Mouse (Mus musculus) lung, adult 18-20 months (tissue): ENCODE measurements at regions not wholly inside any gene's neighbourhood (a gene's known extent, or its start where the extent isn't known, plus 50 kb on each side); places are given as distances from the start of the nearest gene placed in this dataset.

ENCODE experiments used
- DNase-seq, 2 experiments: peaks; one replicate each; pipeline ENCODE4 v3.0.0; 2022; ENCODE audit warnings: mixed read lengths in 2 of 2

DNA sequence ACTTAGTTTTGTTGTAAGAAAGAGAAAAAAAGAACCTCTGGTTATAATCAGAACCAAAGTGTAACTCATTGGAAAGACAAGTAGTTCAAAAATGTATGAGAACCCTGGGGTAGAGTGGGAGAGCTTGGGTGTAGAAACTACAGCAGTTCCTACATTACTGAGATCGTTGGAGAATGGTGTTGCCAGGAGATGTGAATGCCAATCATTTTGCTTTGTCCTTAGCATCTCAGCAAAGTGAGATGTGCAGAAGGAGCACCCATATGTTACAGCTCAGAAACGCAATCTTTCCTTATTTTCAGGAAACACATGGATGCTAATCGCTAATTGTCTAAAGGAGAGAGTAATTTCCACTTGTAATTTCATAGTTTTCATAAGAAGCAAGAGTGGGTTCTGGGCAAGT, 286.2 kb upstream of the Mctp2 start:
- no peak for DNase-seq

DNA sequence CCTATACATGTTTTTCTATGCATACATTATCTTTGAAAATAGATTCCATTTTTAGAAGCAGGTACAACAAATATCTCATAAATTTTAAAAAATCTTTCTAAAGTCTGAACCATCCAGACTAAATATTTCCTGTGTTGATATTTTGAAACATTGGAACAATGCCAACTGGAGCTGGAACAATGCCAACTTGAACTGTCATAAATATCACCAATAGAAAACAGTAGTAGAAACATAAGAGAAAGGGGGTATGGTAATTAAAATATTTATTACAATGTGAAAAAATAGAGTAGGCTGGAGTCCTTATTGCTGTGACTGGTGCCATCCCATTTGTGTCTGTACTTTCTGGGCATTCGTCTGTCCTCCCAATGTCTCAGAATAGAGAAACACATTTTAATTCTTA, 286.9 kb upstream of the Mctp2 start:
- DNase-seq, result no peak

DNA sequence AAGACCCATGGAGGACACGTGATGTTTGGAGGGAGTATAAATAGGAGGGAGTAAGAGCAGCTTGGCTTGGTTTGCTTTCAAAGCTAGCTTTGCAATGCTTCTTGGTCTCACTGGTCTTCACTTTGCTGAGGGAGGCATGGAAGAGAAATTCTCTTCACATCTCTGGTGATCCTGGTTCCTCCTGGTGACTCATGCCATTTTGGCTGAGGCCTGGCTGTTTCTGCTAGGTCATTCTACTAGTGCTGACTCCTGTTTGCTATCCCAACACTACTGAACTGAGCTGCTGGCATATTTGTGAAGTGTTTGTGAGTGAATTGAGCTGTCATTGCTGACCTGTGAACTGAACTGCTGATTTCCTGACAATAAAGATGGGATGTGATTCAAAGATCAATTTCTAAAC, 288.3 kb upstream of the Mctp2 start:
- peak in 1 of 2 experiments; percentile 11 for DNase-seq

DNA sequence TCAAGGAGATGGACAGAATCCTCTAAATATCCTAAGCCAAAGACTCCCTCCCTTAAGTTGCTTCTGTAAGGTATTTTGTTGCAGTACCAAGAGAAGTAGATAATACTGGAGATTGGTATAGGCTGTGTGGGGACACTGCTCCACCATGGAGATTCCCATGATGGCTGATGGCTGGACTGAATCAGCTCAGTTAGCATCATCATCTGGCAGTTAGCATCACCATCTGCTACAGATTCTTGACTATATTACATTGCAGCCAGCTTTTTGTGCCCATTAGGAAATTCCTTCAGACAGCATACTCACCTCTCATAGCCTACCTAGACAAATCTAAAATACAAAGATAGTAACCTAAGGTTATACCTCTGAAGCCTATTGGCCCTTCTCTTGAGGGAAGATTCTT, 290.6 kb upstream of the Mctp2 start:
- DNase-seq, result no peak

DNA sequence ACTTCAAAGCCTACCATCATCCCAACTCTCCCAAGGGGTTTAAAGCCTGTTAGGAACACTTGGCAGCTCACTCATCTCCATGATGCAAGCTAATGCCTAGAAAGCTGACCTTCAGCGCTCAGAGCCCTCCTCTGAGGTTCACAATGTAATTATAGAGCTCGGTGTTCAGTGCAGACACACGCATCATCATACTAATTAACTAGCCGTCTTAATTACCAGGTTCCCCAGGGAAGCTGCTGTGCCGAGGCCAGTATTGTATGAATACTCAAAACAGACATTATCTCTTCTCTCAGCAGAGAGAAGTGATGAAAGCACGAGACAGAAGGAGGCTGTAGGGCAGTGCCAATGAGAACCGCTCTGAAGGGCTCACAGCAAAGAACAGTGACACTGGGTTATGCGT, 295.5 kb upstream of the Mctp2 start:
- no peak for DNase-seq

DNA sequence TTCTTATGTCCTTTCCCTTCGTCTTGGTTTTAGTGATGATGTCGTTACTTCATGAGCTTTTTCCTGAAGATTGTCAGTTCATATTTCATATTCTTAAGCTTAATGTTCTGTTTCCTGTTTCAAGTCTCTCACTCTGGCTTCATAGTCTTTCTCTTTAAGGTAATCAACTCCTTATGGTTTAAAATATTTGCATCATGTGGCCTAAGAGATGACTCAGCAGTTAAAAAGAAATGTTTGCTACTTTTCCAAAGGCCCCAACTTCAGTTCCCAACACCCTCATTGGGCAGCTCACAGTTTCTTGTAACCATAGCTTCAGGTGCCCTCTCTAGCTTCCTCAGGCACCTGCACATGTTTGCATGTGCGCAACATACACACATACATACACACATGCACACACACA, 303.4 kb upstream of the Mctp2 start:
- DNase-seq, result no peak

DNA sequence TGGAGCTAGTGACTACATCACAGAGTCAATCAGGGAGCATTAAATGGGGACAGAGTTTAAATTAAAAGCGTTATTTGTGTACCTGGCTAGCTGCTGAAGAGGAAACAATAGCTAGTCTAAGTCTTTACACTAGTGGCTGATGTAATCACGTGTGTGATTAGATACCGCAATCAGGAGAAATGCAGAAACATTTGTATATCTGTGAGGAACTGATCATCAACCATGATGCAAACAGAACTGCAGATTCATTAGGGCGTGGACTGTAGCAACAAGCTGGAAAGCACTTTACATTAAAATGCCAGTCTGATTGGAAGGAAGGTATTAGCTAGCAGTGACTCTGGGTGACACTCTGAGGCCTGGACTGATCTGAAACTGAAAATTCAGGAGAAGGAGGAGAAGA, 308.8 kb upstream of the Mctp2 start:
- no peak for DNase-seq

DNA sequence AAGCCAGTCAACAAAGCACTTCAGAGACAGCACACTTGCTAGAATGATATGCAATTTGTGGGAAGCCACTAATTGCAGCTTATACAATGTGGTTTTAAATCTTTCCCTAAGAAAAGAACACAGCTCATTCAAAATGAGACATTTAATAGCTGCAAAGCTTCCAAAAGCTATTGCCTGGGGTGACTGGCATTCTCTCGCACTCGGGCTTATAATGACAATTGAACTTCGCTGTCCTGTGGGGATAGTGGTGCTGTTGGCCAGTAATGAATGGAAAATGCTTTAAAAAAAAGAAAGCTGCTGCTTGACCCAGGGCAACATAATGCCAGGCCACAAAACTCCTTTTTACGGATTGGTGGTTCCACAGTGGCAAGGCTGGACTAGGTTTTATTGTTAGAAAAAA, 321.0 kb upstream of the Mctp2 start:
- no peak for DNase-seq

DNA sequence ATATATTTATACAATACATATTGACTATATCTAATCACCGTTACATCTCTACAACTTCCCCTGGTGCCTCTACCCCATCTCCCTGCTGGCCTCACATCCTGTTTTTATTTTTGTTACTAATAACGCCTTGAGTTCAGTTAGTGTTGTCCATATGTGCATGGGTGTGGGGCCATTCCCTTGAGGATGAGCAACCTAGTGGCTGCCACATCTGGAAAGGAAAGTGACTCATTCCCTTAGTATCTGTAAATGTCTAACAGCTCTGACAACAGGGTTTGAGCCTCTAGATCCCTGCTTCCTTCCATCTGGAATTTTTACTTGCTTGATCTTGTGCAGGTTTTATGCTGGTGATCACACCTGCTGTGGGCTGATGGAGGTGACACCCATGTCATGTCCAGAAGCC, 333.2 kb upstream of the Mctp2 start:
- DNase-seq, result no peak

DNA sequence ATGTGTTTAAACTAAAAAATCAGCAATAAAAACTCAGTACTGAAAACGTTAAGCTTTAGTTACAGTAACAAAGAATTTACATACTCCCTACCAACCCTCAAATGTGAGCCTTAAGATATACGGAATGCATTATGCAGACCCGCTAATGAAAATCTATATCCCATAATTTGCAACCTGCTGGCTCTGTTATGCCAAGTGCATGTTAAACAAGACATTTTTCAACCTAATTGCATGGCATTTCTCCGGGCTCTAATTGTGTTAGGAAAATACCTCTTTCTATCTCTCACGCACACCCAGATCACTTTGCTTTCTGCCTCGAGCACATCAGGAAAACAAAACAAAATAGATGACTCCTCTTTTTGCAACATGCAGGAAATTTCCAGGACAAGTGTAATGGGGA, 368.6 kb upstream of the Mctp2 start:
- DNase-seq, result no peak

DNA sequence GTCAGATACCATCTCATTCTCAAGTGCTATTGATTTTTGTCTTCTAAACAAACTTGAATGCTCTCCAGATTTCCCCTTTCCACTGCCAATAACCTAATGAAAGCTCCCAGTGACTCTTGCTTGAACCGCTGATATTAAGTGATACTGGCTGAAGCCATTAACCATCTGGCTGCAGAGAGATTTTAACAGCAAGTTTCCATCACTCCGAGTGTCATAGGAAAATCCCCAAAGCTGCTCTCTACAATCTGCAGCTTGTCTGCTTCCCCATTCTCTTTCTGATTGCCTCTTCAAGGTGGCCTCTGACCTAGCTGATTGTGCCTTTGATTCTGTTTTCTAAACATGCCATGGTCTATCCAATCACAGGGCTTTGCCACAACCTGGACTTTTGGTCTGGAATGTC, 379.4 kb upstream of the Mctp2 start:
- peak in 1 of 2 experiments; percentile 3 for DNase-seq

DNA sequence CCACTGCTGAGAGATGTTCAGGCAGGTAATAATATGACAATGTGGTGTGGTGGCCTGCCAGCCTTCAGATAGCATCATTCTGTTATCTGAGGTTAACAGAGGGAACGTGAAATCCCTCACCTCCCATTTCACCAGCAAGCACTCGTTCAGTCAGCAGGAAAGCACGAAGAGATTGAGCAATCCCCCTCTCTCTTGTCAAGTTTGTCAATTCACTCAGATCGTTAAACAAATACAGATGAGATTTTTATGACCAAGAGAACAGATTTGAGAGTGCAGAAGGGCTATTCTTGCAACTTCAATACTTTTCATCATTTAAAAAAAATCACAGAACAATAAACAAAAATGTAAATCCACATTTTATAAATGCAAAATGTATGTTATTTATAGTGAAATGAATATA, 380.9 kb upstream of the Mctp2 start:
- peak in 1 of 2 experiments; percentile 20 for DNase-seq

DNA sequence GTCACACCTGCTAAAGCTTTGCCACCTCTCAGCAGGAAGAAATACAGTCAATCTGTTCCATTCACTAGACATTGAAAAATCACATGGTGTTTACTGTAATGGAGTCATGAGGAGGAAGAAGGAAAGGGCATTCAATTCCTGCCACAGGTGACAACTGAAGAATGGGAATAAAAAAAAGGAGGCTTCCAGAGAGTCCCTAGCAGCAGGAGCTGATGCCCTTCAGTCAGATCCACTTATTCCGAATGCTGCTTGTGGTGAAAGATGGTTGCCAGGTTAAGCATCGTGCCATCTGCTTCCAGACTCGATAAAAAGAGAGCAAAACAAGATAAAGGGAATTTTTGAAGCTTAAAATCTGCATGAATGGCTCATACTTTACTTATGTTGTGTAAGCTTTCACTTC, 385.0 kb upstream of the Mctp2 start:
- no peak for DNase-seq

DNA sequence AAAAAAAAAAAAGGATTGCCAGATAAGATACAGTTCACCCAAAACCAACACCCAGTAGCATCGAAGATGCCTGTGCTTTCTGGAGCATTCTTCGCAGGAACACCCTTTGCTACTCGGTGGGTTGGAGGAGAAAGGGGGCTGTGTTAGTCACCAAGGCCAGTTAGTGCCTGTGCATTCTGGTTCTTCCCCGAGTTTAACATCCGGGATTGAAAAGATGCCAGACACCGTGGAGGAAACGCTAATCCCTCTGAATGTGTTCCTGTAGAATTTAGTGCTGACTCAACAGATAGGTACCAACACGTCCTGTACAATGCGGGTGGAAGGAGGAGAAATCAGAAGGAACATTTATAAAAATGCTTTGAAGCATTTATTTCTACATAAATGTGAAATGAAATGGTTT, 385.5 kb upstream of the Mctp2 start:
- no peak for DNase-seq

DNA sequence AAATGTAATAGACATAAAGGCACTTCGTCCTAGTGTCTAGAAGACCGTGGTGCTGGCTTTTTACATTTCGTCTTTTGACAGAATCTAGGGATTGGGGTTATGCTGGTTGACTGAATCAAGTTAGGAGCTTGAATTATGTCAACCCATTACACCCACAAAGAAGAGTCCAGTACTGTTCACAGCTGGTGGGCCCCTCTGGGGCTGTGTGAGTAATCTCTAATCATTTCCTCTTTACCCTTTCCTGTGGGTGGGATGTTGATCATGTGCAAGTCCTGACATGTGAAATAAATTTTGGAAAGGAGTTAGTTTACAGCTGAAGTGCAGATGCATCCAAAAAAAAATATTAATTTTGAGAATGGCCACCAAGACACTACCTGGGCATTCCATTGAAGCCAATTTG, 390.3 kb upstream of the Mctp2 start:
- DNase-seq, result no peak

DNA sequence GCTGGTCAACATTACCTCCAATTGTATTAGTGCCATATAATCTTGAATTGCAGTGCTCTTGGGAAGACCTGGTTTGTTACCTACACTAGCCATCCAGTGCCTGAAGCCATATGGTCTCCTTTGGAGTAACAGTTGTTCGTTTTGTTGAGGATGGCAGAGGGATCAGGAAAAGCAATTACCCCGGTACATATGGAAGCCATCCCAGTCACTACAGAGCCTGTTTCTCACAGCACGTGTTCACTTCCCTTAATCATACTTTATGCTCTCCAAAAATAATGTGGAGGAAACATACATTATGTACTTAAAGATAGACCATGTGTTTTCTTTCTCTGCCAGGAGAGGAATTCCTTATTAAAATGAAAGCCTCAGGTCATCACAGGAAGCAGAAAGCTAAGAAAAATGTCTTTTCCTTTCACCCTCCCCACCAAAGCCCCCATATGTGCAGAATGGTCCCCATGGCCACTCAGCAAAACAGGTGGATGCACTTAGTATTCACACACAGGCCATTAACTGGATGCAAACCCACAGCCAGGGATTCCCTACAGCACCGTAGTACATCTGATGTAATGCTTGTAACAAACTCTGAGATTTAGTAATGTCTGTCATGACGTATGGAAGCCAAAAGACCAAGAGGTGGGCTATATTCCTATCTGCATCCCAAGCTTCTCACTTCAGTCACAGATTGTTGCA, 397.4 kb upstream of the Mctp2 start:
- DNase-seq, result no peak

DNA sequence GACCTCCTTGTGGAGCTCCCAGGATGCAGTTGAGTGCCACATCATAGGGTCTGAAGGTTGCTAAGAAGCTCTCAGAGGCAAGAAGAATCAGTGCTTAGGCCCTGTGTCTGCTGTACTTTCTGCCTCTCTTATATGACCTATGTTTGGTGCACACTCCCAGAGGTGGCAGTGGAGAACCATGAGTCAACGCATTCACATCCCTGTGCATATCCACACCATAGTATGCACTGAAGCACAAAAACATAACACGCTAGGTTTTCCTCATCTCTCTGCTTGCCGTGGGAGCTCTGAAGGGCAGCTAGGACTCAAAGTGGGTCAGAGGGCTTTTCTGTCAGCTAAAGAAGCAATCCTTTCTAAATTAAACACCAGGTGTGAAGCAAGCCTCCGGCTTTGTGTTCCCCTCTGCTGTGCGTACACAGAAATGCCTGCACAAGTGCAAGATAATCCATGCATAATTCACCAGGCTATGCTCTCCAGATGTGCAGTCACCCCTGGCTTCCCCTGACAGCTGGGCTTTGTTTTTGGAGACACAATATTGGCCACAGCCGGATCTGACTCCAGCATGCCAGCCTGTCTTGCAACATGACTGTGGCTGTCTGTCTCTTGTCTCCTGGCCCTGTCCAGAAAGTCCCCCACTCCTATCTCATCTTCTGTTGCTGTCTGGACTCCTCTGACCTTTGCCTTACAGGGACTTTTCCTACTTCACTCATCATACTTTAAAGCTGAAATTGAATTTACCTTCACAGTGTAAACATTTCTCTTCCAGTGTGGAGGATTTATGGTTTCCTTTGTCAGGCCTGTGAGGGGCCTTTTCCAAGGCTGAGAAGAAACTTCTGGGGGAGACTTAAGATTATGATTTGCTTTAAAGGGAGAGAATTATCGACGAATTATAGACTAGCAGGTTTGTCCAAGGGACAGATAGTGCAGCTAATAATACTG, 405.1 kb upstream of the Mctp2 start:
- peak in 1 of 2 experiments; percentile 13 for DNase-seq

DNA sequence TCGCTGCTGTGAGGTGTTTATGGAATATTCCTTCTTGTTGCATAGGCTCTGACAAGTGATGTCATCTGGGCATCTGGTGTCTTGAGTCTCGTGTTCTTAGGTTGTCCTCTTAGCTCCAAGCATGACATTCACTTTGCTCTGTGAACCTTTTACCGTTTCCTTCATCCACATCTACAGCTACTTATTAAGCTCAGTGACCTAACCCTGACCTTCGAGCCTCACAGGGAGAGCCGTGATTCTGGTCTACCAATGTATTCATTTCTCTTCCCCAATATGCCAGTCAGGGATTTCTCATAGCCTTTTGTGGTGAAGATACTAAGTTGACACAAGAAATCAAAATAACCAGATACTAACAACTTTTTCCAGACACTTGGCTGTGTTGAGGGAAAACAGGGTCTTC, 409.0 kb upstream of the Mctp2 start:
- no peak for DNase-seq

DNA sequence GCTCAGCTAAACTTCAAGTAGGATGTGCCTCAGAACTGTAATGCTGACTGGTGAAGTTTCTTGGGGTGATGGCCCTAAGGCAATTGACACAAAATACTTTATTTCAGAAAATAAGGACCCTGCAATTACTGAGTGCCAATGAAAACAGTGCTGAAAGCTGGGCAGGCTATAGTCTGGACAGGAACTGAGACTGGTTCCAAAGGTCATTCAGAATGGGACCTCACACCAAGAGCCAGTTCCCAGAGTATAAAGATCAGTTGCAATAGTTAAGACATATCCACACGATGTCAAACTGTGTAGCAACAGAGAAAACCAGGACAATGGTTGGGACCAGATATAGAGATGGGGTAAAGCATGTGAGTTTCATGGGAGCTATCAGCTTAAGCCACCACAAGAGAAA, 409.6 kb upstream of the Mctp2 start:
- no peak for DNase-seq

DNA sequence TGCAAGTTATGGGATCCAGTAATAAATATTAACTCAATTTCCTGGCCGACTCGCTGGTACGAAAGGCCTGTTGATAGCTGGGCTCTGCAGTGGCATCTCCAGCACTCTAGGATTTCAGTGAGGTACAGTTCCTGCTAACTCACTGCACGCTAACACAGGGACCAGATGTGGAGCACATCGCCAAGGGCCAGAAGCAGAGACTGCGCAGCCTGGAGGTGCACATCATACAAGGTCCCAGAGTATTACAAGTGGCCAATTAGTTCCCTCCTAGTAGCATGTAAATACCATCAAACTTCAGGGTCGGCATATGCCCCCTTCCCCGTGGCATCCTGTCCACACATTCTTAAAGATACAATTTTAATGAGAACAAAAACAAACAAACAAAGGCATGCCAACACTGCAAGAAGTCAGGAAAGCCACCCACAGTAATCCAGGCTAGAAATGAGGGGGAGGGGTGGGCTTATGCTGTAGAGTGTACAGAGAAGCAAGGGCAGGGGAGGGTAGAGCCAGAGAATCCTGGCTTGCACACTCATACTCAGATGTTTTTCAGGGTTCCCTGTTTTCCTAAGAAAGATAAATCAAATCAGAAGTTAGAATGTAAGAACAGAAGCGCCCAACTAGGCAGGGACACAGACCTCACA, 419.9 kb upstream of the Mctp2 start:
- no peak for DNase-seq

DNA sequence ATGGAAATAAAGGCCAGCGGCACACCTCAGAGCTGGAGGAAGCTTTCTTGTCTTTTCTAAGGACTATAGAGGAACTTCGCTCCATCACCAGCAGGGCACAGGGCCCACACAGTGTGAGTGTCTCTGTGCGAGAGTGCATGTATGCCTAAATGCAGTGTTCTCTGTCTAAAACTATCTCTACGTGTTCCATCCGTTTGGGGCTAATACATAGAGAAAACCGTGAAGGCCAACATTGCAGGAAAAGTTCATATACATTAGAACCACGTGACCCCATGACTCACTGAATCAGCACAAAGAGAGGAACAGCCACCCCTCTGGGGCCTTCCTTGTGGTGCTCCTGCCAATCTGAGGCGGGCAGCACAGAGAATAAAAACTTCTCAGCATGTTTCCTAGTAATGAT, 431.4 kb upstream of the Mctp2 start:
- no peak for DNase-seq

DNA sequence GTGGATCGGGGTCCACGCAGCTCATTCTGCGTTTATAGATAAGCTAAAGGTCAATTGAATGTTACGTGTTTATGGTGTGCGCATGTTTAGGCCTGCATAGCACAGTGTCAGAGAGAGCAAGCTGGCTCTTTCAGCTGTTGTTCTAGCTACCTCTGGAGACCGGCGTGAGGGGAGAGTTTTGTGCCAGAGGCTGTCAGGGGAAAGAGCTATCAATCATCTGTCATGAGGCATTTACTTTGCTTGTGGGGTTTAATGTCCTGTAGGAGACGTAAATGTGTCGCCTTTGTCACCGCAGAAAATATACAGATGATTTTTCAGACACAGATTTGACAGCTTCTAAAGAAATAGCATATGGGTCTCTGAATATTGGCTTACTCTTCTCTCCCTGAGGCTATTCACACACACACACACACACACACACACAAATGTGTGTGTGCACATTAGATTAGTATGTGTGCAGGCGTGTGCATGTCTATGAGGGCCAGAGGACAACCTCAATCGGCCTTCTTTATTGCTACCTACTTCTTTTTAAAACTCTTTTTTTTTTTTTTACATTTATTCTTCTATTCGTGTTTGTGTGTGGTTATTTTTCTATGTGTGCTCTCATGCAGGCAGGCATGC, 432.0 kb upstream of the Mctp2 start:
- DNase-seq, result no peak

DNA sequence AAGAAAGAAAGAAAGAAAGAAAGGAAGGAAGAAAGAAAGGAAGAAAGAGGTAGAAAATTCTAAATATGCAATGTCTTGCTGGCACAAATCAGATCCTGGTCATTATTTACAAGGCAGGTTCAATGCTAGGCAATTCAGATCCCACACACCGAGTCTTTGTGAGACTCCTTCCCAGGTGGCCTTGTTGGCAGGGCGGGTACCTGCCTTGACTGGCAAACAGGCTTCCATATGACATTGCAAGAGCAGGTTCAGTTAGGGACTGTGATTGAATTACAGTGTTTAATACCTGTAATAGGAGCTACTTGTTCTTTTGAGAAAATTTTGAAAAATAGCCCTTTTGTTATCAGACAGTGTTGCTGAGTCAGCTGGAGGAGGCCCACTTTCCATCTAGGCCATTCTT, 436.0 kb upstream of the Mctp2 start:
- no peak for DNase-seq
